Mouse (Mus musculus) G1E (cell line): ENCODE data around the gene Ash1l. TPM values are rescaled to one million over a fixed set of nuclear protein-coding genes. Genes with fewer than 3 reads are reported as not detected.
"Not testable (repeated sequence)": the region's sequence is repeated elsewhere in the genome, so short reads cannot be mapped to it uniquely, and the experiment has no call there.

ENCODE experiments used
- ATAC-seq: 2 replicates; pipeline ENCODE4 v1.8.0; 2016; ENCODE audit warnings: mild to moderate bottlenecking; ENCODE audit not compliant: insufficient number of reproducible peaks, poor library complexity, low FRiP score, severe bottlenecking; ENCODE audit errors: extremely low read depth
- DNase-seq: peaks from one replicate; pipeline ENCODE4 v3.0.0; 2012; ENCODE audit warnings: low spot score
- H3K27me3 ChIP-seq: 2 replicates; pipeline ENCODE4 v1.6.1; 2012; ENCODE audit warnings: mild to moderate bottlenecking, low read length, inconsistent platforms; ENCODE audit not compliant: insufficient read depth
- H3K36me3 ChIP-seq: replicated peaks from 2 replicates; pipeline ENCODE3; 2012; ENCODE audit warnings: mild to moderate bottlenecking, inconsistent platforms
- H3K4me1 ChIP-seq: 2 replicates; pipeline ENCODE4 v1.6.1; 2012; ENCODE audit warnings: low read depth, low read length, inconsistent platforms, mixed read lengths; ENCODE audit not compliant: insufficient read depth
- H3K4me3 ChIP-seq: 2 replicates; pipeline ENCODE4 v1.5.1; 2012; ENCODE audit warnings: low read depth, mild to moderate bottlenecking, inconsistent platforms, low read length, moderate library complexity, mixed read lengths
- H3K9me3 ChIP-seq: replicated peaks from 2 replicates; pipeline ENCODE4 v1.6.1; 2012; ENCODE audit warnings: inconsistent platforms
- CTCF ChIP-seq: IDR thresholded peaks from 2 replicates; pipeline ENCODE4 v1.5.1; 2012; ENCODE audit warnings: low read depth, low read length, inconsistent platforms, mixed read lengths
- GATA1 ChIP-seq: IDR thresholded peaks from 2 replicates; pipeline ENCODE4 v1.6.1; 2012; ENCODE audit warnings: borderline replicate concordance, low read length, inconsistent platforms, mixed read lengths
- GATA2 ChIP-seq: IDR thresholded peaks from 2 replicates; pipeline ENCODE4 v1.6.1; 2012; ENCODE audit warnings: low read depth, low read length, inconsistent platforms, borderline replicate concordance
- POLR2AphosphoS5 ChIP-seq: IDR thresholded peaks from 2 replicates; pipeline ENCODE4 v1.6.1; 2012; ENCODE audit warnings: low read depth, low read length, inconsistent platforms; ENCODE audit not compliant: insufficient replicate concordance
- TAL1 ChIP-seq: conservative IDR thresholded peaks from 2 replicates; pipeline ENCODE4 v1.6.1; 2012; ENCODE audit warnings: low read depth, low read length, inconsistent platforms, mixed read lengths
- polyA plus RNA-seq: library from polyadenylated mRNA; stranded (reverse); fragments of >175 nt; gene quantifications from 2 replicates; pipeline ENCODE4 v1.2.3, GENCODE M21; 2012
- total RNA-seq, 2 experiments: library from RNA; stranded (forward) in 1 of 2; stranded (reverse) in 1 of 2; fragments of 200-1000 nt in 1 of 2; fragments of >200 nt in 1 of 2; fragmentation: Nextera tagmentation in 1 of 2; gene quantifications; 2 replicates each; pipeline ENCODE4 v1.2.3; 2014 to 2017

Ash1l gene
- total and polyA plus RNA-seq, 3 experiments = 3.7 to 69.0 (median 24.3) TPM

DNA sequence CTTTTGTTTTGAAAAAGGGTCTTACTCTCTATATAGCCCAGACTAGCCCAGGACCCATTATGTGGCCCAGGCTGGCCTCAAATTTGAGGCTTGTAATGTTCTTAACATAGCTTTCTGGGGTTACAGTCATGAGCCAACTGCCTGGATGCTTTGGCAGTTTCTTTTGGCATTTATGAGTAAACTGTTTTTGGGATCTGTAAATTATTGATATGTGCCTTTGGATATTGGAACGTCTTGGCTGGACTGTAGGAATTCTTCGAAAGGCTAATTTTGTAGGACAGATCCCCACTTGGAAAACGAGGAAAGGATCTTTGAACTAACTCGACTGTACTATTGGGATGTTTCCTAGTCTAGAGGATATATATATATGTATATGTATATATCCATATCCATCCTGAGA, 2.8 kb downstream of the Ash1l start:
- Histone ChIP-seq H3K4me3 (no peak overlapping the region), H3K4me1 (peaks cover 31% of the 10 kb centered on the region), H3K27me3 (no peaks in the 10 kb centered on the region), H3K36me3 (peaks cover 11% of the 10 kb centered on the region), H3K9me3 (no peaks in the 10 kb centered on the region)
- DNase-seq (no peak), ATAC-seq (no peak)
- TF ChIP-seq CTCF (no peak), POLR2AphosphoS5 (no peak), GATA1 (no peak), TAL1 (no peak), GATA2 (no peak)

DNA sequence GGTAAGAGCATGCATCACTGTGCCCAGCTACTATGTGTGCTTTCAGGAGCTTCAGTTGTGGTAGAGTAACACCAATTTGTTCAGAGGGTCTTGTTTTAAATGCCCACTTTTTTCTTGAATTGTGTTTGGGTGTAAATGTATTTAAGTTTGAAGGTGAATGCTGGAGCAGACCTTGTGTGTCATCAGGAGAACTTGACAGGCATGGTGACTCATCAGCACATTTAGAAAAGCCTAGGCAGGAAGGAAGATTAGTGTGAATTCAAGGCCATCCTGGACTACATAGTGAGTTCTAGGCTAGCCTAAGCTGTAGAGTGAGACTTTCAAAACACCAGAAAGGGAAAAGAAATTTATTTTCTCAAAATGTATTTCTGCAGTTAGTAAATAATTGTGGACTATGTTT, 3.3 kb downstream of the Ash1l start:
- Histone ChIP-seq H3K4me3 (no peak overlapping the region), H3K4me1 (peaks cover 27% of the 10 kb centered on the region), H3K27me3 (no peaks in the 10 kb centered on the region), H3K9me3 (no peaks in the 10 kb centered on the region), H3K36me3 (peaks cover 11% of the 10 kb centered on the region)
- TF ChIP-seq CTCF (no peak), POLR2AphosphoS5 (no peak), GATA1 (no peak), TAL1 (no peak), GATA2 (no peak)
- DNase-seq = no peak
- ATAC-seq = no peak

GRCm38 (mm10) chr3:88963211-88963610, 12.8 kb downstream of the Ash1l start:
- H3K9me3 ChIP-seq, DNase-seq, H3K4me3 ChIP-seq, H3K27me3 ChIP-seq, ATAC-seq: not testable (repeated sequence)
- Histone ChIP-seq H3K36me3 (peaks cover 45% of the 10 kb centered on the region), H3K4me1 (peaks cover 20% of the 10 kb centered on the region)

GRCm38 (mm10) chr3:88975012-88975411, 24.6 kb downstream of the Ash1l start:
- H3K36me3 ChIP-seq = peaks cover 40% of the 10 kb centered on the region
- TF ChIP-seq GATA2 (no peak), GATA1 (no peak), POLR2AphosphoS5 (no peak), TAL1 (no peak), CTCF (no peak)
- no peak overlapping the region for H3K4me3 ChIP-seq
- no peaks in the 10 kb centered on the region for H3K4me1 ChIP-seq
- no peak for ATAC-seq
- no peaks in the 10 kb centered on the region for H3K27me3 ChIP-seq
- H3K9me3 ChIP-seq = no peaks in the 10 kb centered on the region; the same call in 1 of the 2 replicates
- no peak for DNase-seq

- H3K36me3 ChIP-seq = peaks cover 62% of the 10 kb centered on the region
- no peak overlapping the region for H3K4me3 ChIP-seq
- DNase-seq (no peak), ATAC-seq (no peak)
- no peak for TF ChIP-seq POLR2AphosphoS5
- H3K9me3 ChIP-seq = no peaks in the 10 kb centered on the region; the same call in 1 of the 2 replicates
- no peaks in the 10 kb centered on the region for H3K4me1 ChIP-seq
- H3K27me3 ChIP-seq = no peaks in the 10 kb centered on the region
Observed at GRCm38 (mm10) chr3:88981206-88982010, 31.0 kb downstream of the Ash1l start.

- DNase-seq = no peak
- H3K36me3 ChIP-seq = peaks cover 73% of the 10 kb centered on the region
- no peak for TF ChIP-seq TAL1
- no peak for TF ChIP-seq CTCF
- no peak for TF ChIP-seq POLR2AphosphoS5
- no peak for TF ChIP-seq GATA2
- no peak for TF ChIP-seq GATA1
- H3K9me3 ChIP-seq = no peaks in the 10 kb centered on the region
- no peaks in the 10 kb centered on the region for H3K4me1 ChIP-seq
- no peak for ATAC-seq
- H3K27me3 ChIP-seq = no peaks in the 10 kb centered on the region
- no peak overlapping the region for H3K4me3 ChIP-seq
Observed at GRCm38 (mm10) chr3:88983921-88984381, 33.5 kb downstream of the Ash1l start.

- no peak overlapping the region for H3K4me3 ChIP-seq
- no peak for DNase-seq
- H3K9me3 ChIP-seq = no peaks in the 10 kb centered on the region
- TF ChIP-seq CTCF (no peak), POLR2AphosphoS5 (no peak), GATA1 (no peak), TAL1 (no peak), GATA2 (no peak)
- H3K27me3 ChIP-seq = no peaks in the 10 kb centered on the region
- ATAC-seq = no peak
- peaks cover 44% of the 10 kb centered on the region for H3K36me3 ChIP-seq
- no peaks in the 10 kb centered on the region; the same call in 1 of the 2 replicates for H3K4me1 ChIP-seq
Observed at GRCm38 (mm10) chr3:88992793-88993192, 42.4 kb downstream of the Ash1l start.
